Mouse (Mus musculus): ENCODE results near the gene Usp3. TPM values are rescaled to one million over a fixed set of nuclear protein-coding genes. Genes with fewer than 3 reads are reported as not detected.
A peak's percentile ranks its signal among the peaks of the same experiment; 100 is the strongest.

The Usp3 gene
- polyA plus RNA-seq, 1 experiment from 2014 or later, result 51.2 TPM

- no peak overlapping the region for H3K27ac ChIP-seq (replicated peaks)
- H3K36me3 ChIP-seq, result no peaks in the 10 kb centered on the region
- ATAC-seq (ENCODE audit: low FRiP score), result no peak
- H3K4me3 ChIP-seq (replicated peaks), result no peak overlapping the region
- H3K27me3 ChIP-seq (replicated peaks), result no peaks in the 10 kb centered on the region
- H3K4me1 ChIP-seq, result peaks cover 22% of the 10 kb centered on the region
- no peak overlapping the region for H3K9ac ChIP-seq (replicated peaks)
- H3K9me3 ChIP-seq (replicated peaks), result no peaks in the 10 kb centered on the region
- WGBS, result 87% methylated on average over 2 of the region's 2 CpGs
- no peak overlapping the region for H3K4me2 ChIP-seq
Measured at GRCm38 (mm10) chr9:66600551-66600950, 7.6 kb upstream of the Usp3 start.

- no peaks in the 10 kb centered on the region for H3K27me3 ChIP-seq (replicated peaks)
- WGBS, result 6% methylated on average over 4 of the region's 4 CpGs
- H3K4me3 ChIP-seq (replicated peaks), result no peak overlapping the region
- no peak overlapping the region for H3K27ac ChIP-seq (replicated peaks)
- H3K4me1 ChIP-seq, result peaks cover 22% of the 10 kb centered on the region
- no peak overlapping the region for H3K9ac ChIP-seq (replicated peaks)
- ATAC-seq (ENCODE audit: low FRiP score), result no peak
- no peaks in the 10 kb centered on the region for H3K36me3 ChIP-seq
- H3K4me2 ChIP-seq, result no peak overlapping the region
- no peaks in the 10 kb centered on the region for H3K9me3 ChIP-seq (replicated peaks)
Measured at GRCm38 (mm10) chr9:66599577-66599976, 6.6 kb upstream of the Usp3 start.

GRCm38 (mm10) chr9:66598636-66599035 is 5.7 kb upstream of the Usp3 start:
- Histone ChIP-seq H3K4me1 (peaks cover 28% of the 10 kb centered on the region), H3K36me3 (no peaks in the 10 kb centered on the region), H3K9ac (replicated peaks) (no peak overlapping the region), H3K9me3 (replicated peaks) (no peaks in the 10 kb centered on the region), H3K27me3 (replicated peaks) (no peaks in the 10 kb centered on the region), H3K4me2 (no peak overlapping the region), H3K4me3 (replicated peaks) (no peak overlapping the region), H3K27ac (replicated peaks) (no peak overlapping the region)
- WGBS, result 70% methylated on average over 5 of the region's 5 CpGs
- no peak for ATAC-seq (ENCODE audit: low FRiP score)

- Histone ChIP-seq H3K36me3 (no peaks in the 10 kb centered on the region), H3K4me2 (no peak overlapping the region), H3K4me3 (replicated peaks) (no peak overlapping the region), H3K27me3 (replicated peaks) (no peaks in the 10 kb centered on the region), H3K9ac (replicated peaks) (no peak overlapping the region), H3K9me3 (replicated peaks) (no peaks in the 10 kb centered on the region), H3K27ac (replicated peaks) (no peak overlapping the region), H3K4me1 (peaks cover 32% of the 10 kb centered on the region)
- no peak for ATAC-seq (ENCODE audit: low FRiP score)
- WGBS, result 37% methylated on average over 7 of the region's 7 CpGs
Measured at GRCm38 (mm10) chr9:66597480-66598215, 4.7 kb upstream of the Usp3 start.

- Histone ChIP-seq H3K36me3 (no peaks in the 10 kb centered on the region), H3K4me2 (no peak overlapping the region), H3K9ac (replicated peaks) (no peak overlapping the region), H3K4me1 (peaks cover 32% of the 10 kb centered on the region), H3K4me3 (replicated peaks) (no peak overlapping the region), H3K27me3 (replicated peaks) (no peaks in the 10 kb centered on the region), H3K9me3 (replicated peaks) (no peaks in the 10 kb centered on the region), H3K27ac (replicated peaks) (no peak overlapping the region)
- ATAC-seq (ENCODE audit: low FRiP score), result no peak
- 16% methylated on average over 6 of the region's 6 CpGs for WGBS
Measured at GRCm38 (mm10) chr9:66597076-66597475, 4.1 kb upstream of the Usp3 start.

- H3K27me3 ChIP-seq (replicated peaks), result no peaks in the 10 kb centered on the region
- no peak overlapping the region for H3K4me3 ChIP-seq (replicated peaks)
- no peaks in the 10 kb centered on the region for H3K9me3 ChIP-seq (replicated peaks)
- H3K4me1 ChIP-seq, result peaks cover 38% of the 10 kb centered on the region
- no peak overlapping the region for H3K27ac ChIP-seq (replicated peaks)
- WGBS, result 43% methylated on average over 5 of the region's 5 CpGs
- H3K36me3 ChIP-seq, result no peaks in the 10 kb centered on the region
- H3K9ac ChIP-seq (replicated peaks), result no peak overlapping the region
- ATAC-seq (ENCODE audit: low FRiP score), result no peak
- no peak overlapping the region for H3K4me2 ChIP-seq
Measured at GRCm38 (mm10) chr9:66595722-66596675, 3.1 kb upstream of the Usp3 start.

- Histone ChIP-seq H3K9ac (replicated peaks) (no peak overlapping the region), H3K4me1 (peaks cover 47% of the 10 kb centered on the region), H3K9me3 (replicated peaks) (no peaks in the 10 kb centered on the region), H3K27ac (replicated peaks) (no peak overlapping the region), H3K4me2 (peak overlapping the region; percentile 72), H3K4me3 (replicated peaks) (no peak overlapping the region; the same call in 1 of the 2 replicates), H3K36me3 (no peaks in the 10 kb centered on the region), H3K27me3 (replicated peaks) (no peaks in the 10 kb centered on the region)
- no peak for ATAC-seq (ENCODE audit: low FRiP score)
- WGBS, result 67% methylated on average over 3 of the region's 3 CpGs
Measured at GRCm38 (mm10) chr9:66594061-66594460, 1.1 kb upstream of the Usp3 start.

GRCm38 (mm10) chr9:66593613-66593969 is 649 bp upstream of the Usp3 start:
- peak overlapping the region; percentile 70 for H3K27ac ChIP-seq (replicated peaks)
- H3K27me3 ChIP-seq (replicated peaks), result no peaks in the 10 kb centered on the region
- H3K36me3 ChIP-seq, result no peaks in the 10 kb centered on the region
- H3K9me3 ChIP-seq (replicated peaks), result no peaks in the 10 kb centered on the region
- H3K4me2 ChIP-seq, result peak overlapping the region; percentile 72
- H3K4me3 ChIP-seq (replicated peaks), result peak overlapping the region; percentile 79
- no peak for ATAC-seq (ENCODE audit: low FRiP score)
- 4% methylated on average over 12 of the region's 12 CpGs for WGBS
- H3K4me1 ChIP-seq, result peaks cover 51% of the 10 kb centered on the region
- H3K9ac ChIP-seq (replicated peaks), result peak overlapping the region; percentile 50

- H3K27ac ChIP-seq (replicated peaks), result peak overlapping the region; percentile 89
- peak overlapping the region; percentile 88 for H3K9ac ChIP-seq (replicated peaks)
- H3K9me3 ChIP-seq (replicated peaks), result no peaks in the 10 kb centered on the region
- H3K4me1 ChIP-seq, result peaks cover 44% of the 10 kb centered on the region
- H3K4me3 ChIP-seq (replicated peaks), result peak overlapping the region; percentile 79
- no peaks in the 10 kb centered on the region for H3K36me3 ChIP-seq
- ATAC-seq (ENCODE audit: low FRiP score), result peak; percentile 63
- H3K27me3 ChIP-seq (replicated peaks), result no peaks in the 10 kb centered on the region
- H3K4me2 ChIP-seq, result peak overlapping the region; percentile 72
- WGBS, result under 1% methylated on average over 64 of the region's 83 CpGs
Measured at GRCm38 (mm10) chr9:66591851-66592645, 894 bp downstream of the Usp3 start.

GRCm38 (mm10) chr9:66590051-66590450 is 2.9 kb downstream of the Usp3 start:
- Histone ChIP-seq H3K36me3 (no peaks in the 10 kb centered on the region), H3K9me3 (replicated peaks) (no peaks in the 10 kb centered on the region), H3K4me1 (peaks cover 33% of the 10 kb centered on the region), H3K9ac (replicated peaks) (no peak overlapping the region), H3K4me3 (replicated peaks) (no peak overlapping the region), H3K4me2 (peak overlapping the region; percentile 6; the same call in 1 of the 2 replicates), H3K27me3 (replicated peaks) (no peaks in the 10 kb centered on the region), H3K27ac (replicated peaks) (no peak overlapping the region)
- ATAC-seq (ENCODE audit: low FRiP score), result no peak
- WGBS, result 45% methylated on average over 2 of the region's 2 CpGs

GRCm38 (mm10) chr9:66587016-66587415 is 5.9 kb downstream of the Usp3 start:
- WGBS, result 94% methylated on average over 1 of the region's 1 CpGs
- peaks cover 23% of the 10 kb centered on the region for H3K4me1 ChIP-seq
- ATAC-seq (ENCODE audit: low FRiP score), result no peak
- H3K27me3 ChIP-seq (replicated peaks), result no peaks in the 10 kb centered on the region
- H3K36me3 ChIP-seq, result no peaks in the 10 kb centered on the region
- H3K9ac ChIP-seq (replicated peaks), result no peak overlapping the region
- no peaks in the 10 kb centered on the region for H3K9me3 ChIP-seq (replicated peaks)
- H3K27ac ChIP-seq (replicated peaks), result no peak overlapping the region
- H3K4me3 ChIP-seq (replicated peaks), result no peak overlapping the region
- no peak overlapping the region for H3K4me2 ChIP-seq

Measured in neural tube, embryonic 15.5 days (tissue).